Mouse (Mus musculus) brain, embryonic 14.5 days (tissue): ENCODE results near the gene Stub1. TPM values are rescaled to one million over a fixed set of nuclear protein-coding genes. Genes with fewer than 3 reads are reported as not detected.
"Not testable (repeated sequence)": the region's sequence is repeated elsewhere in the genome, so short reads cannot be mapped to it uniquely, and the experiment has no call there.

Experiments
- DNase-seq: peaks from one replicate; pipeline ENCODE4 v3.0.0-alpha.2; 2011; ENCODE audit warnings: low read depth
- CTCF ChIP-seq: fragments of 200-500 bp; IDR thresholded peaks from 2 replicates; pipeline ENCODE4 v1.5.1; 2012; ENCODE audit warnings: inconsistent platforms, mild to moderate bottlenecking, moderate library complexity, borderline replicate concordance; ENCODE audit not compliant: insufficient read depth, insufficient read length; ENCODE audit errors: extremely low read depth
- POLR2A ChIP-seq: fragments of 200-500 bp; IDR thresholded peaks from 2 replicates; pipeline ENCODE4 v1.6.1; 2012; ENCODE audit warnings: mild to moderate bottlenecking, inconsistent platforms, borderline replicate concordance; ENCODE audit not compliant: poor library complexity, insufficient read depth, insufficient read length, severe bottlenecking; ENCODE audit errors: extremely low read depth
- polyA plus RNA-seq: library from polyadenylated mRNA; depleted of rRNA; stranded (reverse); fragments of >200 nt; gene quantifications from 2 replicates; pipeline ENCODE4 v1.2.3, GENCODE M21; 2012

Stub1 gene
- polyA plus RNA-seq, 1 experiment: 252 TPM

DNA sequence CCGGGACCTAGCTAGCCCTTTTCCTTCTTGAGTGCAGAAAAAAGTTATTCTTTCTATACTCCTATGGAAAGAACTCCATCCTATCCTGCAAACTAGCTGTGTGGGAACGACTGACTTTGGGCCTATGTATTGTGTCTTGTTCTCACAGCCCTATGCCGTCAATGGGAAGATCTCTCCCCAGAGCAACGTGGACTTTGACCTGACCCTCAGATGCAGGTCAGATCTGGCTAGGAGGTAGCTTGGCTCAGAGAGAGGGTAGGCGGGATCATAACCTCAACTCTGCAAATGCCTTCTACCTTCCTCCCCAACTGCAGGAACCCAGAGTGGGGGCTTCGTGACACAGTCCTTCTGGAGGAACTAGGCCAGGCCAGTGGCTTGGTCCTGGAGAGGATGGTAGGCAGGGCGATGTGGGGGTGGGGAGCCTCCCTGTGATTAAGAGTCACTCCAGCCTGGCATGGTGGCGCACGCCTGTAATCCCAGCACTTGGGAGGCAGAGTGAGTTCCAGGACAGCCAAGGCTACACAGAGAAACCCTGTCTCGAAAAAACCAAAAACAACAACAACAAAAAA lies 43.2 kb upstream of the Stub1 start:
- DNase-seq: no peak
- TF ChIP-seq POLR2A (no peak), CTCF (no peak)

DNA sequence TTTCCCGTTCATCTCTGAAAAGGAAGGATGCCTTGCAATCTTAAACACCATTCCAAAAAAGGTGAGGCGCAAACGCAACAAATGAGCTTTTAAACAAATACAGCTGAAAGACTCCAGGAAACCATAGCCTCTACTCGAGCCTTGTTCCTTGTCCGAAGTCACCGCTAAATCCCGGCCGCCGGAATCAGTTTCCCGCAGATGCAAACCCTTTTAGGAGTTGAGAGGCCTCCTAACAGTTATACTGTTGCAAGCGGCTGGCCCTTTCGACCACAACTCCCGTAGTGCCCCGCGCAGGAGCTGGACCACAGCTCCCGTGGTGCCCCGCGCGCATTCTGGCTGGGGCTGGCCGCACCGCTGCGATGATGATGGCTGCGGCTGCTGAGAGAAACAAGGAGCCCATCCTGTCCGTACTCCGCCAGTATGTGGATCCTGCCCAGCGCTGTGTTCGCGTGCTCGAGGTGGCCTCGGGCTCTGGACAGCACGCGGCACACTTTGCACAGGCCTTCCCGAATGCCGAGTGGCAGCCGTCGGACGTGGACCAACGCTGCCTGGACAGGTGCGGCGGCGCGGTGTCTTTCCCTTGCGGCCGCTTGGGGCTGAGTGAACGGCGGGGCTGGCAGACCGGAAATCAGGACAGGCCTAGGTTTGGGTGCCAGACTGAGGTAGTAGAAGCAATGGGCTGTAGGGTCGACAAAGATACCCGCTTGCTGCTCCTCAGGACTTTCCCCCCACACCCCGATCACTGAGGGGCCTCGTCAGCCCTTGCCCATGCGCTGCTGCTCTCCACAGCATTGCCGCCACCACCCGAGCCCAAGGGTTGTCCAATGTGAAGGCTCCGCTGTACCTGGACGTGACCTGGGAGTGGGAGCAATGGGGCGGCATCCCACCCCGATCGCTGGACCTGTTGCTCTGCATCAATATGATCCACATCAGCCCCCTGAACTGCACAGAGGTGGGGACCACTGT lies 42.2 kb upstream of the Stub1 start:
- TF ChIP-seq POLR2A (peak; percentile 80; the same call in 1 of the 2 replicates), CTCF (no peak)
- peak; percentile 96 for DNase-seq

DNA sequence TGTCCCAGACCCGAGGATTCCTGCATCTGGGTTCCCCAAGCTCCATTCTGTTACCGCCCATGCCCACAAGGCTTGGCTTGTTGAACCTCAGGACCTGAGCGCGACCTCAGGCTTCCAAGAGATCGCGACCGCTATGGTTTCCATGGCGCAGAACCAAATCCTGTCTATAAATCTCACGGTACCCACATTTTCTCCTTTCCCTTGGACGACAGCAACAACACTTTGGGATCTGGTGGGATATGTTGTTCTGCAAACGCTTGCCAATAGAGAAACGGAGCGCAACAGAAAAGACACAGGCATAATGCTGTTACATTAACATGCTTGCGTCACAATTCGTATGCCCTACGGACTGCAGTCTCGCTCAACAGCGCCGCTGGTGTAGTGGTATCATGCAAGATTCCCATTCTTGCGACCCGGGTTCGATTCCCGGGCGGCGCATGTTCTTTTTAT lies 41.5 kb upstream of the Stub1 start, which contains the start of gene Mettl26:
Mettl26 (plus strand) TSS at position 354 of the 450 bp plus-strand sequence.
- peak; percentile 97 for DNase-seq
- TF ChIP-seq POLR2A (no peak), CTCF (no peak; the same call in 1 of the 2 replicates)

DNA sequence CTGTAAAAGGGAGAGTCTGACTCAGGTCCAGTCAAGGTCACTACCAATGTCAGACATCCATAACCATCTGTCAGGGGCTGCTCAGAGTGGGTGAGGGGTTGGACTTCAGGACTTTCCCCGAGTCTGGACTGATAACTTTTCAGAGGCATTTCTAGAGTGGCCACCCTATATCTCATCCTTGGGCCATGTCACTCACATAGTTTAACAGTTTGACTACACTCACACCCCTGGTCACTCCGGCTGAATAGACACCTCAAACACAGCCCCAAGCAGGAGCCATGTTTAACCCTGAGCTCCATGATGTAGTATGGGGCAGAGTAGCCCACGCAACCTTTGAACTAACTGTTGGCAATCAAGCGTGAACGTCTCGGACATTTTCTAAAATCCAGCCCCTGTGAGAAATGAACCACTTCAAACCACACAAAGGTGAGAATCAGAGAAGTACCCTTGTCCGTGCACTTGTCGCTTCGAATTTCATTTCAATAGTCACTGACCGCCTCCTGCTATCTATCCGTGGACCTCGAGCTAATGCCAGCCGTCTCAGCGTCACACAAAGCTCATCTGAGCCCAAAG lies 41.0 kb upstream of the Stub1 start:
- TF ChIP-seq CTCF: no peak
- no peak for DNase-seq

DNA sequence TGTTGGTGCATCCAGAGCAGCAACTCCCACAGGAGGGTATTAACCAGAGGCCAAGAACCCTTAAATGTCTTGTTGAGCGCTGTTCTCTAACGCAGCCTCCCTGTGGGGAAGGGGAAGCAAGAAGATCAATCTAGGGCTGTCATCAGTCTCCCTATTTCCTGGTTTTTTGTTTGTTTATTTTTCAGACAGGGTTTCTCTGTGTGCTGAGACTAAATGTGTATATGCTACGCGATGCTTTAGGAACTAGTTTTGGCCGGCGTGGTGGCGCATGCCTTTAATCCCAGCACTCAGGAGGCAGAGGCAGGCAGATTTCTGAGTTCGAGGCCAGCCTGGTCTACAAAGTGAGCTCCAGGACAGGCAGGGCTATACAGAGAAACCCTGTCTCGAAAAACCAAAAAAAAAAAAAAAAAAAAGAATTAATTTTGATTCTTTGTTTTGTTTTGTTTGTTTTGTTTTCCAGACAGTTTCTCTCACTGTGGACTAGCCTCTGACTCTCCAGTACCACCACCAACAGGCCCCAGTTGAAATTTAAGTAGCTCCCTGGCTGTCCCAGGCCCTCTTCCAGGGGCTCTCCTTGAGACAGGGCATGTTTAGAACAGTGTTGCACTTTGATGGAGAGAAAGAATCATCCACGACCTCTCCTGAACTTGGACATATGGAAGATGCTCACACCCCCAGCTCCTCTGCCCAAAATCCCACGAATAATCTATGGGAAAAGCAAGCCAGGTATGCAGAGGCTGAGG lies 40.4 kb upstream of the Stub1 start:
- no peak for TF ChIP-seq POLR2A
- TF ChIP-seq CTCF: no peak
- DNase-seq: no peak

DNA sequence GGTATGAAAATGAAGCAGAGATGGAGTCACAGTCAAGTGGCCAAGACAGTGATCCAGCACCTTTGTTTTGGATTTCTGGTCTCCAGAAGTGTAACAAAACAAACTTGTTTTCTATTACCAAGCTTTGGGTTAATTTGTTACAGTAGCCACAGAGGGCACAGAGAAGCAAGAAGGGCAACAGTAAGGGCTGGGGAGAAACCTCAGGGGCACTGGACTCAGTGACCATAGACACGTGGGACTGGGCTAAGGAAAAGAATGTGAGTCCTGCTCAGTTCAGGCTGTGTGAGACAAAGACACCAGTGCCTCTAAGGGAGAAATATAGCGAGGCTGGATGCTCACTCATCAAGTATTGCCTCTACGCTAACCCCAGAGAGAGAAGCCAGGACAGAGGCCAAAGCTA lies 39.5 kb upstream of the Stub1 start:
- no peak for DNase-seq
- TF ChIP-seq CTCF (no peak), POLR2A (no peak)

DNA sequence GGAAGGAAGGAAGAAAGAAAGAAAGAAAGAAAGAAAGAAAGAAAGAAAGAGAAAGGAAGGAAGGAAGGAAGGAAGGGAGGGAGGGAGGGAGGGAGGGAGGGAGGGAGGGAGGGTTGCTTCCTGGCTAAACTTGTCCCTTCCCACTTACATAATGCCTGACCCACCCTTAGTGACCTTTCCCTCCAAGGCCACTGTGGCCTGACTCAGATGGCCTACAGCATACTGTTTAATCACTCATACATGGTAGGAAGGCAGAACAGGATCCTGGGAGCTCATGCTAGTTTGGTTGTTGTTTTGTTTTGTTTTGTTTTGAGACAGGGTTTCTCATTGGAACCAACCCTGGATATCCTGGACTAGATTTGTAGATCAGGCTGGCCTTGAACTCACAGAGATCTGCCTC lies 38.4 kb upstream of the Stub1 start:
- not testable (repeated sequence) for DNase-seq

DNA sequence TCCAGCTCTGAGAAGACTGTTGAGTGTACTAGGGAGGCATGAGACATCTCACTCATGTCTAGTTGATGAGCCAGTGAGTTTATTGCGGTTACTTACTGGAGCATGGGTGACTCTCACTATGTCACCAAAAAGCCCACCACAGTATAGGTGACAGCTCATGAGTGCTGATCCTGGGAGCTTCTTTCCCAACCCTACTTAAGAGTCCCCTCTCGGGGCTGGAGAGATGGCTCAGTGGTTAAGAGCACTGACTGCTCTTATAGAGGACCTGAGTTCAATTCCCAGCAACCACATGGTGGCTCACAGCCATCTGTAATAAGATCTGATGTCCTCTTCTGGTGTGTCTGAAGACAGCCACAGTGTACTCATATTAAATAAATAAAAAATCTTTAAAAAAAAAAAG lies 36.8 kb upstream of the Stub1 start:
- no peak for TF ChIP-seq CTCF
- no peak for TF ChIP-seq POLR2A
- DNase-seq: no peak

DNA sequence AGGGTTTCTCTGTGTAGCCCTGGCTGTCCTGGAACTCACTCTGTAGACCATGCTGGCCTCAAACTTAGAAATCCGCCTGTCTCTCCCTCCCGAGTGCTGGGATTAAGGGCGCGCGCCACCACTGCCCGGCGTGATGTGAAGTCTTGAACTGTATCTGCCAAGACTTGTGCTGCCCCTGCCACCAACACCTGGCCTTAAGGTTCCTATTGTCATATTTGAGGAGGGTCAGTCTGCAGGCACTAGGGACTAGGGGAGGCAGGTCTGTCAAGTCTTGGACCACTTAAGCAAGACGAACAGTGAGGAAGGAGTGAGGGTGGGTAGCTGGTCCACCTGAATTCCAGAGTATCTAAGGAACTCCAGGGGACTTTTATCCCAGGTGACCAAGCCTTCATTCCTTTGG lies 36.3 kb upstream of the Stub1 start:
- DNase-seq: no peak
- TF ChIP-seq CTCF: no peak
- TF ChIP-seq POLR2A: no peak

DNA sequence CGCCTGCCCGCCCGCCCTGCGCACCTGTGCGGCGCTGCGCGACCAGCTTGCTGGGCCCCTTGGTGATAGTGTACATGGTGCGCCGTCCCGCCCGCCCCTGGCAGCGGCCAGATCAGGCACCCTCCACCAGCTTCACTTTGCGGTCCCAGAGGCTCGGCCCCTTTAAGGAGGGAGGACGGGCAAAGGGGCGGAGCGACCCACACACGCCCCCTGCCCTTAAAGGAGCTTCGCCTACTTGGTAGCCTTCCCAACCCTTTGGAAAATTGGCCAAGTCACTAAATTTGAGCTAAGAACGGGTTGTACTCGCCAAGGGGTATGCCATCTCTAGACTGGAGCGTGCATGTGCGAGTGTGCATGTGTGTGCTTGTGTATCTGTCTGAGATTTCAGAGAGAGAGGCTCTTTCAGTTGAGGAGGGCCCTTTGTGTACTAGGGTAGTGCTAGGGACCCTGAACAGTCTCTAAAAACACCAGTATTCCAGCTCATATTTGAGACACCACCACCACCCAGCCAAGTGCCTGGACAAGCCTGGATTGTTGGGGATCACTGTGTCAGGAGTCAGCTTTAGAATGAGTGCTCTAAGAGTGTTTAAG lies 35.5 kb upstream of the Stub1 start, which contains the start of gene Mcrip2:
Mcrip2 (minus strand) TSS at position 164 of the 591 bp plus-strand sequence.
- DNase-seq: peak; percentile 92
- TF ChIP-seq CTCF: no peak
- TF ChIP-seq POLR2A: 0 out of 2 replicates have a peak, but pooled peaks have one; percentile 18
